Mouse (Mus musculus) ES-E14 (cell line): ENCODE measurements around the gene Slc4a4. TPM values are rescaled to one million over a fixed set of nuclear protein-coding genes. Genes with fewer than 3 reads are reported as not detected.

Experiments
- DNase-seq: peaks from one replicate; pipeline ENCODE4 v3.0.0-alpha.2; 2013; ENCODE audit warnings: low read depth, low spot score
- H3K27ac ChIP-seq: 2 replicates; pipeline ENCODE4 v1.5.1; 2012; ENCODE audit warnings: low read depth, mild to moderate bottlenecking, low read length, moderate library complexity, mixed read lengths; ENCODE audit not compliant: poor library complexity, insufficient read depth, severe bottlenecking
- H3K36me3 ChIP-seq: 2 replicates; pipeline ENCODE4 v1.6.1; 2012; ENCODE audit warnings: mild to moderate bottlenecking, low read length, moderate library complexity, mixed read lengths; ENCODE audit not compliant: control insufficient read depth, poor library complexity, insufficient read depth, severe bottlenecking
- H3K4me1 ChIP-seq, 2 experiments: fragments of 150-350 bp in 1 of 2; sonication (generic) in 1 of 2; 2 replicates each; pipeline ENCODE4 v1.6.1; 2012; ENCODE audit warnings: low read length in 2 of 2, mild to moderate bottlenecking in 1 of 2, mixed read lengths in 1 of 2; ENCODE audit not compliant: control insufficient read depth in 2 of 2, insufficient read depth in 2 of 2, poor library complexity in 1 of 2
- H3K4me3 ChIP-seq, 2 experiments: fragments of 150-350 bp in 1 of 2; sonication (generic) in 1 of 2; 2 replicates each; pipeline ENCODE4 v1.5.1; 2012; ENCODE audit warnings: low read length in 2 of 2, low read depth in 1 of 2, mild to moderate bottlenecking in 1 of 2, mixed read lengths in 1 of 2; ENCODE audit not compliant: insufficient read depth in 1 of 2, poor library complexity in 1 of 2, severe bottlenecking in 1 of 2
- H3K9ac ChIP-seq: 2 replicates; pipeline ENCODE4 v1.6.1; 2012; ENCODE audit warnings: low read depth, mild to moderate bottlenecking, low read length, mixed read lengths; ENCODE audit not compliant: poor library complexity, insufficient read depth, severe bottlenecking
- H3K9me3 ChIP-seq: fragments of 150-350 bp; sonication (generic); 2 replicates; pipeline ENCODE4 v1.6.1; 2012; ENCODE audit warnings: low read depth, mild to moderate bottlenecking, low read length; ENCODE audit not compliant: control insufficient read depth, insufficient read depth
- CHD2 ChIP-seq: IDR thresholded peaks from 2 replicates; pipeline ENCODE4 v1.6.1; 2014; ENCODE audit warnings: mild to moderate bottlenecking, low read depth, low read length, inconsistent platforms
- HCFC1 ChIP-seq: IDR thresholded peaks from 2 replicates; pipeline ENCODE4 v1.6.1; 2012; ENCODE audit warnings: low read length, inconsistent platforms, borderline replicate concordance; ENCODE audit not compliant: insufficient read depth
- MAFK ChIP-seq: IDR thresholded peaks from 2 replicates; pipeline ENCODE4 v1.6.1; 2014; ENCODE audit warnings: mild to moderate bottlenecking, low read depth, low read length, inconsistent platforms; ENCODE audit not compliant: insufficient read depth
- ZC3H11A ChIP-seq: IDR thresholded peaks from 2 replicates; pipeline ENCODE4 v1.6.1; 2012; ENCODE audit warnings: low read depth, mild to moderate bottlenecking, inconsistent platforms, low read length, borderline replicate concordance
- ZNF384 ChIP-seq: IDR thresholded peaks from 2 replicates; pipeline ENCODE4 v1.6.1; 2012; ENCODE audit warnings: low read depth, low read length, inconsistent platforms
- in situ Hi-C, 2 experiments: fragments of 600-800 bp; cut with MboI; formaldehyde crosslinking; loops; one replicate each; pipeline ENCODE4 v1.15.1; 2025; ENCODE audit warnings: low sequenced_read_pairs in 2 of 2, inconsistent platforms in 1 of 2; ENCODE audit not compliant: unreplicated experiment in 2 of 2
- total RNA-seq: library from RNA; depleted of rRNA; stranded (reverse); fragments of 300-350 nt; gene quantifications from 2 replicates; pipeline ENCODE4 v1.2.3, GENCODE M21; 2012

The Slc4a4 gene
- total RNA-seq, 1 experiment = 2.5 TPM

- no peaks in the 10 kb centered on the region for H3K4me1 ChIP-seq
- in situ Hi-C loops = no loop called here
Observed at GRCm38 (mm10) chr5:89120881-89121280, 234.3 kb downstream of the Slc4a4 start.

DNA sequence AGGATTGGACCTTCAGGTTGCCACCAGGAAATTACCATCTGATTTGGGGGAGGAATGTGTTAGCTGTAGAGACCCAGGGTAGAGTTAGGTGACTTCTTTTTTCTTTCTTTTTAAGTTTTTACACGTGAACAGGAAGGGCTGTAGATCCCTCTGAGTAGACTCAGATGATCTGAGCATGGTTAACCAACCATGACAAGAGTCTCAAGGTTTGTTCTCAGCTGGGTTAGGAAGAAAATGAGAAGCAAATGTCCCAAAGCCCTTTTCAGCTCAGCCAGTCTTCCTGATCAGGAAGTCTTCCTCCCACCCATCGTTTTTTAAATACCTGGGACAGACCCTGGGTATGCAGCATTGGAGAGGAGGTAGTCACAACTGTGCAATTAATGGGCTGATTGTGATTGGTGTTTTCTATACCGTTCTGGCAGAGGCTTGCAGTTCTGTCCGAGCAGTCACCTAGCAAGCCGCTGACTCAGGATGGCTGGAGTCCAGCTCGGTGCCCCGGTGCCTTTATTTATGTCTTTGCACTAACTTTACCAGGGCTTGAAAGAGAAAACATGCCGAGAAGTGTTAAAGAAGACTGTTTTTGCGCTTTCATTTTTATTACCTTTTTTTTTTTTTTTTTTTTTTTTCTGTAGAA is 236.8 kb downstream of the Slc4a4 start:
- no peak overlapping the region for H3K27ac ChIP-seq
- H3K9me3 ChIP-seq = no peaks in the 10 kb centered on the region
- no peaks in the 10 kb centered on the region for H3K36me3 ChIP-seq
- no peaks in the 10 kb centered on the region for H3K4me1 ChIP-seq
- in situ Hi-C loops = no loop called here
- H3K4me3 ChIP-seq = no peak overlapping the region
- H3K9ac ChIP-seq = no peak overlapping the region
- DNase-seq = no peak
- TF ChIP-seq HCFC1 = no peak
- TF ChIP-seq MAFK = no peak
- TF ChIP-seq ZC3H11A = no peak

More at GRCm38 (mm10) chr5:89120881-89121280, 234.3 kb downstream of the Slc4a4 start:
- DNase-seq = no peak
- Histone ChIP-seq H3K9me3 (no peaks in the 10 kb centered on the region), H3K27ac (no peak overlapping the region), H3K4me3 (no peak overlapping the region), H3K36me3 (no peaks in the 10 kb centered on the region), H3K9ac (no peak overlapping the region)
- TF ChIP-seq MAFK (no peak), ZNF384 (no peak), CHD2 (no peak), HCFC1 (no peak), ZC3H11A (no peak)

DNA sequence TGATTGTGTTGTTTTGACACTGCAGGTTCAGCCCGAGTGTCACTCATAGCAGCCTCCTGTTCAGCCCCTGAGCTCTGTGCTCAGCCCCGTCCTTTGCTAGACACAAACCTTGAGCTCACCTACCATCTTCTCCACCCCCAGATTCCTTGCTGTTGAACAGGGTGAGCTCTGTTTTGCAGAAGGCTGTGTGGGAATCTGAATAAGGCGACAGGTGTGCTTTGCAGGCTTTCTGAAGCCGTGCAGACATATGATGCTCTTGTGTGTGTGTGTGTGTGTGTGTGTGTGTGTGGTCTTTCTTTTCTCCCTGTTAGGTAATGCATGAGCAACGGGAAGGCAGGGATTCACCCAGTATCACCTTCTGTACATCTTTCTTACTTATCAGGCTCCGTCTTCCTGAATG is 241.6 kb downstream of the Slc4a4 start:
- TF ChIP-seq ZC3H11A = no peak
- TF ChIP-seq HCFC1 = no peak
- no peak for TF ChIP-seq CHD2
- no peak for TF ChIP-seq ZNF384
- TF ChIP-seq MAFK = no peak
- Histone ChIP-seq H3K27ac (no peak overlapping the region), H3K4me3 (no peak overlapping the region), H3K36me3 (no peaks in the 10 kb centered on the region), H3K9me3 (no peaks in the 10 kb centered on the region), H3K9ac (no peak overlapping the region), H3K4me1 (no peaks in the 10 kb centered on the region)
- in situ Hi-C loops = no loop called here
- no peak for DNase-seq

GRCm38 (mm10) chr5:89135776-89136175 is 249.2 kb downstream of the Slc4a4 start:
- in situ Hi-C loops = no loop called here
- Histone ChIP-seq H3K27ac (no peak overlapping the region), H3K9me3 (no peaks in the 10 kb centered on the region), H3K4me3 (no peak overlapping the region), H3K9ac (no peak overlapping the region), H3K4me1 (no peaks in the 10 kb centered on the region), H3K36me3 (no peaks in the 10 kb centered on the region)
- TF ChIP-seq ZNF384 (no peak), CHD2 (no peak), MAFK (no peak), HCFC1 (no peak)
- no peak for DNase-seq

DNA sequence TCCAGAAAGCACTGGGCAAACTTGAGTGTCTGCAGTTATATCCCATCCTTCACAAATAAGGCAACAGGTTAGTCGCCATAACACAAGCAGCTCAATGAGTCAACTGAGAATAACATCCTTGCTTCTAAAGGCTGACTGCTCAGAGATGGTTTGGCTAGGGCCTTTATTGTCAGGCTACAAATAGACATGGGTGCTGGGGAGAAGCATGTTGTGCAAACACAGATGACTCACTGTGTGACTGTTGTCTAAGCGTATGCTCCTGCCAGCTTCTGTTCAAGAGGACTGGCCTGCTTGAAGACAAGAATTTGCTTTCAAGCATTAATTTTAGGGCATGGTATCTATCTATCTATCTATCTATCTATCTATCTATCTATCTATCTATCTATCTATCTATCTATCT is 253.5 kb downstream of the Slc4a4 start:
- in situ Hi-C loops = no loop called here
- no peak overlapping the region for H3K9ac ChIP-seq

More for the DNA sequence above, 253.5 kb downstream of the Slc4a4 start:
- no peaks in the 10 kb centered on the region for H3K36me3 ChIP-seq
- TF ChIP-seq CHD2 = no peak
- TF ChIP-seq MAFK = no peak
- no peak for TF ChIP-seq HCFC1
- TF ChIP-seq ZNF384 = no peak
- TF ChIP-seq ZC3H11A = no peak
- H3K4me3 ChIP-seq = no peak overlapping the region
- H3K9me3 ChIP-seq = no peaks in the 10 kb centered on the region
- H3K4me1 ChIP-seq = no peaks in the 10 kb centered on the region
- no peak overlapping the region for H3K27ac ChIP-seq
- DNase-seq = no peak
